12 mouse cellular contexts compared by ENCODE assay signal in the genomic region with DNA sequence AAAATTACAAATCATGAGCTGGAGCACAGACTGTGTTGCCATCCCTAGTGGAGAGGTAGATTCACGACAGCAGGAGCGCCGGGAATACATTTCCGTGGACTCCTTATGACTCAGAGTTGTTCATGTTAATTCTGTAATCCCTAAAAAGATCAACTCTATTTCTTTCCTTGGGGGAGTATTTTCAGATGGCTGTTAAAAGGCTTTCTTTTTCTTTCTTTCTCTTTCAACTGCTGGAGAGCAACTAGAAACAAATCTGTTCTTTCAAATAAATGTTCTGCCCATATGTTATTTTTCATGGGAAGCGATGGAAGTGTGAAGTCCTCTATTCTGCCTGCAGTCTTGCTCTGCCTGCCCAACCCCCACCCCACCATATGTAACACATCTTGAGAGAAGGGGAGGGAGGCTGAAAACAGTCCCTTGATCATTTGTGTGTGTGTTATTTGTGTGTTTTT.
A peak's percentile ranks its signal among the peaks of the same experiment; 100 is the strongest.
DNase-seq lines count a peak whose midpoint lies in the region; TF ChIP-seq lines count a peak whose summit lies in the region.
"Had no signal": no experiment of that assay in that cellular context is flagged by ENCODE, and none has a peak within 500 bp of the region (broad histone marks: within the 10 kb centered on the region; RNA-seq: fewer than 3 reads in every experiment).

No protein-coding gene starts in this region.

- no peak overlapping the region for H3K27ac ChIP-seq in layer of hippocampus, adult 2 months
- H3K27ac ChIP-seq in thymus, adult 2 months (ENCODE audit: control insufficient read depth, insufficient read depth, low read length) = no peak overlapping the region
- H3K27ac ChIP-seq: hindbrain, embryonic 13.5 days; neural tube, embryonic 12.5 days had no signal

- no peak for TF ChIP-seq POLR2A in thymus, adult 2 months (IDR thresholded peaks at IDR 0.05; ENCODE audit: control insufficient read depth, extremely low read depth, insufficient read depth, low read length, poor library complexity)

- no peaks in the 10 kb centered on the region for H3K36me3 ChIP-seq in thymus, adult 2 months (ENCODE audit: control insufficient read depth, insufficient read depth, low read length)
- H3K36me3 ChIP-seq: hindbrain, embryonic 13.5 days; neural tube, embryonic 12.5 days had no signal

- DNase-seq in brain, adult 2 months (ENCODE audit: low read depth, low spot score) = peak; percentile 85
- peak; percentile 50 for DNase-seq in brain, embryonic 18.5 days (ENCODE audit: low read depth, low spot score)
- DNase-seq in layer of hippocampus, adult 2 months (ENCODE audit: low spot score in 2 of 2) = peak; percentile 52 to 68
- peak; percentile 35 for DNase-seq in left cerebral cortex, postnatal 4 days
- no peak for DNase-seq in B cell, adult 2 months
- no peak for DNase-seq in thymus, adult 2 months
- DNase-seq in natural killer cell, adult 2 months (ENCODE audit: low spot score in 2 of 2) = no peak
- DNase-seq in lung, postnatal 14 days = no peak
- DNase-seq: cerebellum, adult 2 months; gastrocnemius, postnatal 25 days had no signal

- no peaks in the 10 kb centered on the region for H3K27me3 ChIP-seq in thymus, adult 2 months (ENCODE audit: control insufficient read depth, insufficient read depth, low read length)
- H3K27me3 ChIP-seq: hindbrain, embryonic 13.5 days; neural tube, embryonic 12.5 days had no signal

- 94% methylated on average over 5 of the region's 5 CpGs for WGBS in thymus, adult 2 months

- H3K4me1 ChIP-seq in thymus, adult 2 months (replicated peaks; ENCODE audit: control insufficient read depth, insufficient read depth, low read length) = no peaks in the 10 kb centered on the region
- H3K4me1 ChIP-seq: hindbrain, embryonic 13.5 days; neural tube, embryonic 12.5 days had no signal

- TF ChIP-seq CTCF in layer of hippocampus, adult 2 months (conservative IDR thresholded peaks at IDR 0.05) = peak; percentile 55
- no peak for TF ChIP-seq CTCF in thymus, adult 2 months (IDR thresholded peaks at IDR 0.05; ENCODE audit: borderline replicate concordance, control insufficient read depth, extremely low read depth, insufficient read depth, low read length, poor library complexity)

- intact Hi-C loops in left cerebral cortex, postnatal 4 days (cut with DNase I) = no loop called here

- H3K4me3 ChIP-seq in layer of hippocampus, adult 2 months = no peak overlapping the region
- no peak overlapping the region for H3K4me3 ChIP-seq in thymus, adult 2 months (ENCODE audit: control insufficient read depth, insufficient read depth, low read length)
- H3K4me3 ChIP-seq: hindbrain, embryonic 13.5 days; neural tube, embryonic 12.5 days had no signal

Comparison
In these comparisons a context has a peak if more than half of its experiments do, and no peak if none do; other contexts are left out.
1. DNase-seq: peak in brain, adult 2 months (single experiment), brain, embryonic 18.5 days (single experiment), layer of hippocampus, adult 2 months (2 of 2) and left cerebral cortex, postnatal 4 days (single experiment); none in B cell, adult 2 months (0 of 2), thymus, adult 2 months (single experiment), natural killer cell, adult 2 months (0 of 2) and lung, postnatal 14 days (single experiment).